8 mouse cellular contexts compared by ENCODE assay signal in genomic region chr12:72069626-72070326, GRCm38 (mm10). TPM values are rescaled to one million over a fixed set of nuclear protein-coding genes. Genes with fewer than 3 reads are reported as not detected.
DNase-seq lines count a peak whose midpoint lies in the region; ATAC-seq and TF ChIP-seq lines count a peak whose summit lies in the region.

No protein-coding gene starts in this region.

- no peak overlapping the region for H3K27ac ChIP-seq in heart, embryonic 11.5 days (ENCODE audit: low read depth, low read length)
- H3K27ac ChIP-seq in ES-Bruce4 (ENCODE audit: insufficient read depth, low read length), result no peak overlapping the region
- 0 out of 2 replicates have a peak overlapping the region, but pooled peaks have one; percentile 82 for H3K27ac ChIP-seq in forebrain, embryonic 13.5 days
- no peak overlapping the region for H3K27ac ChIP-seq in liver, embryonic 14.5 days

- H3K9me3 ChIP-seq in heart, embryonic 11.5 days (replicated peaks; ENCODE audit: control insufficient read depth, low read length), result no peaks in the 10 kb centered on the region
- no peaks in the 10 kb centered on the region for H3K9me3 ChIP-seq in ES-Bruce4 (replicated peaks; ENCODE audit: control insufficient read depth, insufficient read depth, low read length, poor library complexity, severe bottlenecking)
- H3K9me3 ChIP-seq in forebrain, embryonic 13.5 days (replicated peaks), result no peaks in the 10 kb centered on the region
- no peaks in the 10 kb centered on the region for H3K9me3 ChIP-seq in liver, embryonic 14.5 days (ENCODE audit: control insufficient read depth, low read length)

- TF ChIP-seq POLR2A in ES-Bruce4 (IDR thresholded peaks at IDR 0.05; ENCODE audit: insufficient read depth, low read length), result no peak

- peaks cover 32% of the 10 kb centered on the region for H3K27me3 ChIP-seq in heart, embryonic 11.5 days (ENCODE audit: control insufficient read depth, insufficient read depth, low read length)
- H3K27me3 ChIP-seq in ES-Bruce4 (ENCODE audit: control insufficient read depth, insufficient read depth, low read length, poor library complexity, severe bottlenecking), result no peaks in the 10 kb centered on the region
- H3K27me3 ChIP-seq in forebrain, embryonic 13.5 days, result peaks cover 25% of the 10 kb centered on the region
- peaks cover 29% of the 10 kb centered on the region for H3K27me3 ChIP-seq in liver, embryonic 14.5 days (ENCODE audit: control insufficient read depth, insufficient read depth, low read length)

- no peak for TF ChIP-seq EP300 in ES-Bruce4 (IDR thresholded peaks at IDR 0.05; ENCODE audit: insufficient read depth, low read depth, low read length)
- no peak for TF ChIP-seq EP300 in liver, embryonic 14.5 days (IDR thresholded peaks at IDR 0.05; ENCODE audit: low read depth)

- H3K4me2 ChIP-seq in heart, embryonic 11.5 days, result peak overlapping the region; percentile 100
- peak overlapping the region; percentile 96 for H3K4me2 ChIP-seq in forebrain, embryonic 13.5 days
- H3K4me2 ChIP-seq in liver, embryonic 14.5 days (ENCODE audit: low read depth), result peak overlapping the region; percentile 76

- WGBS in heart, embryonic 11.5 days (ENCODE audit: insufficient replicate concordance), result 6% methylated on average over 40 of the region's 40 CpGs
- WGBS in forebrain, embryonic 13.5 days, result 4% methylated on average over 40 of the region's 40 CpGs
- 5% methylated on average over 40 of the region's 40 CpGs for WGBS in liver, embryonic 14.5 days (ENCODE audit: insufficient replicate concordance)

- H3K36me3 ChIP-seq in heart, embryonic 11.5 days (ENCODE audit: control insufficient read depth, insufficient read depth, low read length), result no peaks in the 10 kb centered on the region; the same call in 1 of the 2 replicates
- no peaks in the 10 kb centered on the region for H3K36me3 ChIP-seq in ES-Bruce4 (ENCODE audit: control insufficient read depth, insufficient read depth, low read length, poor library complexity, severe bottlenecking)
- H3K36me3 ChIP-seq in forebrain, embryonic 13.5 days (ENCODE audit: poor library complexity, severe bottlenecking), result 0 out of 2 replicates have a peak, but pooled peaks cover 4% of the 10 kb centered on the region
- no peaks in the 10 kb centered on the region for H3K36me3 ChIP-seq in liver, embryonic 14.5 days (replicated peaks; ENCODE audit: control insufficient read depth, insufficient read depth, low read depth)

- ATAC-seq in heart, embryonic 11.5 days (replicated peaks; ENCODE audit: insufficient number of reproducible peaks, low FRiP score, low TSS enrichment), result no peak; the same call in 1 of the 2 replicates
- peak; percentile 31 for ATAC-seq in forebrain, embryonic 13.5 days
- 0 out of 2 replicates have a peak, but pooled peaks have one; percentile 11 for ATAC-seq in liver, embryonic 14.5 days (ENCODE audit: insufficient read depth)

- H3K4me3 ChIP-seq in heart, embryonic 11.5 days (ENCODE audit: low read depth, low read length), result peak overlapping the region; percentile 54
- peak overlapping the region; percentile 76 for H3K4me3 ChIP-seq in ES-Bruce4 (ENCODE audit: low read depth, low read length)
- peak overlapping the region; percentile 74 for H3K4me3 ChIP-seq in forebrain, embryonic 13.5 days
- H3K4me3 ChIP-seq in liver, embryonic 14.5 days (ENCODE audit: insufficient read depth in 1 of 2, low read depth in 2 of 2, low read length in 2 of 2), result peak overlapping the region; percentile 29 to 55

- intact Hi-C loops in heart, postnatal 14 days (cut with DNase I), result no loop called here

- TF ChIP-seq CTCF in ES-Bruce4 (IDR thresholded peaks at IDR 0.05; ENCODE audit: low read depth, low read length), result no peak
- TF ChIP-seq CTCF in liver, embryonic 14.5 days (IDR thresholded peaks at IDR 0.05; ENCODE audit: low read depth), result no peak

- H3K4me1 ChIP-seq in heart, embryonic 11.5 days (ENCODE audit: control insufficient read depth, insufficient read depth, low read length), result peaks cover 11% of the 10 kb centered on the region
- H3K4me1 ChIP-seq in ES-Bruce4 (ENCODE audit: control insufficient read depth, insufficient read depth, low read length), result no peaks in the 10 kb centered on the region
- peaks cover 13% of the 10 kb centered on the region for H3K4me1 ChIP-seq in forebrain, embryonic 13.5 days
- no peaks in the 10 kb centered on the region for H3K4me1 ChIP-seq in liver, embryonic 14.5 days (replicated peaks; ENCODE audit: control insufficient read depth in 2 of 2, insufficient read depth in 2 of 2, low read length in 1 of 2)

- peak overlapping the region; percentile 61; the same call in 1 of the 2 replicates for H3K9ac ChIP-seq in heart, embryonic 11.5 days (ENCODE audit: low read depth, low read length)
- H3K9ac ChIP-seq in ES-Bruce4 (ENCODE audit: low read depth, poor library complexity, severe bottlenecking), result peak overlapping the region; percentile 44
- H3K9ac ChIP-seq in forebrain, embryonic 13.5 days, result peak overlapping the region; percentile 80
- H3K9ac ChIP-seq in liver, embryonic 14.5 days (replicated peaks), result no peak overlapping the region

- no peak for DNase-seq in heart, postnatal 14 days
- no peak for DNase-seq in liver, embryonic 14.5 days (ENCODE audit: low read depth in 3 of 3, low spot score in 3 of 3)
- no peak for DNase-seq in T-cell, adult 2 months (ENCODE audit: low spot score)
- no peak for DNase-seq in left cerebral cortex, adult 11 months (ENCODE audit: low spot score)
- no peak for DNase-seq in ovary, postnatal 14 days (ENCODE audit: low spot score)

RNA-seq across cellular contexts. Expression of gene Gpr135, which starts 1.1 kb away (rescaled TPM):
- 0.34 and 0.62 TPM in 2 replicates for polyA plus RNA-seq in heart, embryonic 11.5 days (2014; fragmentation: Nextera tagmentation; extraction: Ambion mirVana)
- total RNA-seq in heart, postnatal 14 days (2021), result under 1 TPM; 0.48 to 0.61 TPM
- 0.97 and 1.8 TPM in 2 replicates for polyA plus RNA-seq in ES-Bruce4 (2011; ENCODE audit: insufficient read depth, insufficient read length, low read depth, missing spikeins)
- 1.4 and 1.5 TPM in 2 replicates for polyA plus RNA-seq in forebrain, embryonic 13.5 days (2015; fragmentation: Nextera tagmentation; extraction: Ambion mirVana)
- 0.49 and 0.55 TPM in 2 replicates for polyA plus RNA-seq in liver, embryonic 14.5 days (2012; rRNA removed)
- 0.13 TPM in 2 replicates for polyA plus RNA-seq in liver, embryonic 14.5 days (2014; fragmentation: Nextera tagmentation; extraction: Ambion mirVana)

RNA-seq across cellular contexts. Expression of gene L3hypdh, which starts 15.5 kb away (rescaled TPM):
- 17.1 and 18.5 TPM in 2 replicates for polyA plus RNA-seq in heart, embryonic 11.5 days (2014; fragmentation: Nextera tagmentation; extraction: Ambion mirVana)
- total RNA-seq in heart, postnatal 14 days (2021), result 1 to 10 TPM; 8.3 to 8.6 TPM
- polyA plus RNA-seq in ES-Bruce4 (2011; ENCODE audit: insufficient read depth, insufficient read length, low read depth, missing spikeins), result 5.5 and 8.3 TPM in 2 replicates
- 6.9 and 7.7 TPM in 2 replicates for polyA plus RNA-seq in forebrain, embryonic 13.5 days (2015; fragmentation: Nextera tagmentation; extraction: Ambion mirVana)
- 5.2 and 5.7 TPM in 2 replicates for polyA plus RNA-seq in liver, embryonic 14.5 days (2012; rRNA removed)
- 6.0 and 7.0 TPM in 2 replicates for polyA plus RNA-seq in liver, embryonic 14.5 days (2014; fragmentation: Nextera tagmentation; extraction: Ambion mirVana)

RNA-seq across cellular contexts. Expression of gene Jkamp, which starts 15.6 kb away (rescaled TPM):
- 54.7 and 62.3 TPM in 2 replicates for polyA plus RNA-seq in heart, embryonic 11.5 days (2014; fragmentation: Nextera tagmentation; extraction: Ambion mirVana)
- 10 to 100 TPM; 24.5 to 26.4 TPM for total RNA-seq in heart, postnatal 14 days (2021)
- 42.1 and 42.6 TPM in 2 replicates for polyA plus RNA-seq in ES-Bruce4 (2011; ENCODE audit: insufficient read depth, insufficient read length, low read depth, missing spikeins)
- 112 and 116 TPM in 2 replicates for polyA plus RNA-seq in forebrain, embryonic 13.5 days (2015; fragmentation: Nextera tagmentation; extraction: Ambion mirVana)
- polyA plus RNA-seq in liver, embryonic 14.5 days (2012; rRNA removed), result 10.5 and 12.8 TPM in 2 replicates
- 12.8 and 13.3 TPM in 2 replicates for polyA plus RNA-seq in liver, embryonic 14.5 days (2014; fragmentation: Nextera tagmentation; extraction: Ambion mirVana)
